Comparison of ENCODE assay signal across 8 mouse cellular contexts in genomic region chr12:54984701-54985256, GRCm38 (mm10). TPM values are rescaled to one million over a fixed set of nuclear protein-coding genes. Genes with fewer than 3 reads are reported as not detected.
DNase-seq lines count a peak whose midpoint lies in the region; ATAC-seq and TF ChIP-seq lines count a peak whose summit lies in the region.

No protein-coding gene starts in this region.

- H3K4me1 ChIP-seq in embryonic facial prominence, embryonic 15.5 days, result 0 out of 2 replicates have a peak, but pooled peaks cover 6% of the 10 kb centered on the region
- H3K4me1 ChIP-seq in heart, embryonic 13.5 days, result peaks cover 7% of the 10 kb centered on the region
- H3K4me1 ChIP-seq in kidney, postnatal 0 days (replicated peaks; ENCODE audit: insufficient read depth, low read length), result no peaks in the 10 kb centered on the region
- peaks cover 5% of the 10 kb centered on the region; the same call in 1 of the 2 replicates for H3K4me1 ChIP-seq in lung, embryonic 14.5 days (ENCODE audit: insufficient read depth)
- peaks cover 12% of the 10 kb centered on the region for H3K4me1 ChIP-seq in neural tube, embryonic 15.5 days
- peaks cover 7% of the 10 kb centered on the region for H3K4me1 ChIP-seq in thymus, adult 2 months (replicated peaks; ENCODE audit: control insufficient read depth, insufficient read depth, low read length)

- H3K9ac ChIP-seq in embryonic facial prominence, embryonic 15.5 days, result peak overlapping the region; percentile 82
- H3K9ac ChIP-seq in heart, embryonic 13.5 days, result peak overlapping the region; percentile 95
- H3K9ac ChIP-seq in kidney, postnatal 0 days (ENCODE audit: low read depth, low read length), result peak overlapping the region; percentile 81
- peak overlapping the region; percentile 91 for H3K9ac ChIP-seq in lung, embryonic 14.5 days
- peak overlapping the region; percentile 67 for H3K9ac ChIP-seq in neural tube, embryonic 15.5 days (replicated peaks)

- ATAC-seq in CD4-positive, CD25-positive, alpha-beta regulatory T cell, adult 4 months, result peak; percentile 44
- ATAC-seq in embryonic facial prominence, embryonic 15.5 days (ENCODE audit: insufficient number of reproducible peaks, low FRiP score, low TSS enrichment, low read depth), result peak; percentile 79
- ATAC-seq in heart, embryonic 13.5 days (ENCODE audit: extremely low read depth, insufficient number of reproducible peaks, low FRiP score, low TSS enrichment), result peak; percentile 68
- peak; percentile 80 for ATAC-seq in kidney, postnatal 0 days (replicated peaks; ENCODE audit: low FRiP score, low read depth)
- peak; percentile 83 for ATAC-seq in lung, embryonic 14.5 days (ENCODE audit: insufficient read depth)
- peak; percentile 81 for ATAC-seq in neural tube, embryonic 15.5 days (ENCODE audit: low FRiP score)

- H3K4me3 ChIP-seq in embryonic facial prominence, embryonic 15.5 days (replicated peaks), result peak overlapping the region; percentile 88
- peak overlapping the region; percentile 90 for H3K4me3 ChIP-seq in heart, embryonic 13.5 days
- peak overlapping the region; percentile 82 for H3K4me3 ChIP-seq in kidney, postnatal 0 days (replicated peaks; ENCODE audit: low read depth, low read length)
- H3K4me3 ChIP-seq in lung, embryonic 14.5 days (ENCODE audit: low read depth, low read length), result peak overlapping the region; percentile 87
- H3K4me3 ChIP-seq in neural tube, embryonic 15.5 days (replicated peaks), result peak overlapping the region; percentile 80
- peak overlapping the region; percentile 60 for H3K4me3 ChIP-seq in thymus, adult 2 months (ENCODE audit: control insufficient read depth, insufficient read depth, low read length)

- no peaks in the 10 kb centered on the region for H3K27me3 ChIP-seq in embryonic facial prominence, embryonic 15.5 days
- no peaks in the 10 kb centered on the region for H3K27me3 ChIP-seq in heart, embryonic 13.5 days (replicated peaks)
- H3K27me3 ChIP-seq in kidney, postnatal 0 days (ENCODE audit: insufficient read depth, low read length), result no peaks in the 10 kb centered on the region
- H3K27me3 ChIP-seq in lung, embryonic 14.5 days (ENCODE audit: insufficient read depth, low read length), result no peaks in the 10 kb centered on the region
- no peaks in the 10 kb centered on the region for H3K27me3 ChIP-seq in neural tube, embryonic 15.5 days (replicated peaks)
- H3K27me3 ChIP-seq in thymus, adult 2 months (ENCODE audit: control insufficient read depth, insufficient read depth, low read length), result no peaks in the 10 kb centered on the region

- no peaks in the 10 kb centered on the region for H3K36me3 ChIP-seq in embryonic facial prominence, embryonic 15.5 days
- H3K36me3 ChIP-seq in heart, embryonic 13.5 days, result peaks cover 9% of the 10 kb centered on the region; the same call in 1 of the 2 replicates
- no peaks in the 10 kb centered on the region for H3K36me3 ChIP-seq in kidney, postnatal 0 days (ENCODE audit: insufficient read depth, low read length)
- H3K36me3 ChIP-seq in lung, embryonic 14.5 days (ENCODE audit: insufficient read depth), result no peaks in the 10 kb centered on the region
- H3K36me3 ChIP-seq in neural tube, embryonic 15.5 days, result no peaks in the 10 kb centered on the region
- 0 out of 2 replicates have a peak, but pooled peaks cover 3% of the 10 kb centered on the region for H3K36me3 ChIP-seq in thymus, adult 2 months (ENCODE audit: control insufficient read depth, insufficient read depth, low read length)

- peak; percentile 91 for DNase-seq in adrenal gland, postnatal 14 days
- DNase-seq in kidney, postnatal 0 days (ENCODE audit: low spot score), result peak; percentile 83
- DNase-seq in lung, embryonic 14.5 days, result peak; percentile 72
- DNase-seq in thymus, adult 2 months, result peak; percentile 63

- no peak for TF ChIP-seq CTCF in kidney, postnatal 0 days (IDR thresholded peaks at IDR 0.05; ENCODE audit: low read depth)
- no peak for TF ChIP-seq CTCF in lung, embryonic 14.5 days (IDR thresholded peaks at IDR 0.05; ENCODE audit: low read depth)
- no peak for TF ChIP-seq CTCF in thymus, adult 2 months (IDR thresholded peaks at IDR 0.05; ENCODE audit: borderline replicate concordance, control insufficient read depth, extremely low read depth, insufficient read depth, low read length, poor library complexity)

- no peaks in the 10 kb centered on the region for H3K9me3 ChIP-seq in embryonic facial prominence, embryonic 15.5 days (replicated peaks)
- H3K9me3 ChIP-seq in heart, embryonic 13.5 days, result no peaks in the 10 kb centered on the region
- no peaks in the 10 kb centered on the region for H3K9me3 ChIP-seq in kidney, postnatal 0 days (replicated peaks; ENCODE audit: low read length)
- H3K9me3 ChIP-seq in lung, embryonic 14.5 days (ENCODE audit: low read depth, low read length), result no peaks in the 10 kb centered on the region
- no peaks in the 10 kb centered on the region for H3K9me3 ChIP-seq in neural tube, embryonic 15.5 days (replicated peaks)

- TF ChIP-seq POLR2A in thymus, adult 2 months (IDR thresholded peaks at IDR 0.05; ENCODE audit: control insufficient read depth, extremely low read depth, insufficient read depth, low read length, poor library complexity), result no peak

- H3K4me2 ChIP-seq in embryonic facial prominence, embryonic 15.5 days (replicated peaks), result peak overlapping the region; percentile 82
- peak overlapping the region; percentile 87 for H3K4me2 ChIP-seq in heart, embryonic 13.5 days
- H3K4me2 ChIP-seq in kidney, postnatal 0 days (ENCODE audit: low read length), result peak overlapping the region; percentile 92
- H3K4me2 ChIP-seq in lung, embryonic 14.5 days, result peak overlapping the region; percentile 87
- peak overlapping the region; percentile 95 for H3K4me2 ChIP-seq in neural tube, embryonic 15.5 days

- H3K27ac ChIP-seq in embryonic facial prominence, embryonic 15.5 days (replicated peaks), result peak overlapping the region; percentile 89
- H3K27ac ChIP-seq in heart, embryonic 13.5 days (replicated peaks), result peak overlapping the region; percentile 91
- peak overlapping the region; percentile 90 for H3K27ac ChIP-seq in kidney, postnatal 0 days
- H3K27ac ChIP-seq in lung, embryonic 14.5 days (ENCODE audit: low read depth), result peak overlapping the region; percentile 93
- H3K27ac ChIP-seq in neural tube, embryonic 15.5 days (replicated peaks), result peak overlapping the region; percentile 82
- H3K27ac ChIP-seq in thymus, adult 2 months (ENCODE audit: control insufficient read depth, insufficient read depth, low read length), result peak overlapping the region; percentile 0; the same call in 1 of the 2 replicates

- WGBS in embryonic facial prominence, embryonic 15.5 days, result 1% methylated on average over 42 of the region's 42 CpGs
- under 1% methylated on average over 42 of the region's 42 CpGs for WGBS in heart, embryonic 13.5 days
- under 1% methylated on average over 42 of the region's 42 CpGs for WGBS in kidney, postnatal 0 days
- under 1% methylated on average over 42 of the region's 42 CpGs for WGBS in lung, embryonic 14.5 days
- WGBS in neural tube, embryonic 15.5 days, result under 1% methylated on average over 42 of the region's 42 CpGs
- 2% methylated on average over 42 of the region's 42 CpGs for WGBS in thymus, adult 2 months

RNA-seq across cellular contexts. Expression of gene Gm20403, which starts 1.6 kb away (rescaled TPM):
- polyA plus RNA-seq in CD4-positive, CD25-positive, alpha-beta regulatory T cell, adult 4 months (2017; shearing (Covaris generic)), result not detected
- total RNA-seq in adrenal gland, postnatal 14 days (2021), result not detected in 2 replicates
- polyA plus RNA-seq in embryonic facial prominence, embryonic 15.5 days (2015; fragmentation: Nextera tagmentation; extraction: Ambion mirVana), result not detected in 2 replicates
- polyA plus RNA-seq in heart, embryonic 13.5 days (2015; fragmentation: Nextera tagmentation; extraction: Ambion mirVana), result not detected in 2 replicates
- not detected in 2 replicates for polyA plus RNA-seq in kidney, postnatal 0 days (2015; fragmentation: Nextera tagmentation; extraction: Ambion mirVana)
- polyA plus RNA-seq in lung, embryonic 14.5 days (2014; fragmentation: Nextera tagmentation; extraction: Ambion mirVana), result not detected in 2 replicates
- not detected in 2 replicates for polyA plus RNA-seq in neural tube, embryonic 15.5 days (2015; fragmentation: Nextera tagmentation; extraction: Ambion mirVana)
- polyA plus RNA-seq in thymus, adult 2 months (2012; rRNA removed), result not detected in 2 replicates

RNA-seq across cellular contexts. Expression of gene Baz1a, which starts 29.4 kb away (rescaled TPM):
- polyA plus RNA-seq in CD4-positive, CD25-positive, alpha-beta regulatory T cell, adult 4 months (2017; shearing (Covaris generic)), result 10 to 100 TPM; 25.3 to 26.2 TPM
- 26.6 and 32.4 TPM in 2 replicates for total RNA-seq in adrenal gland, postnatal 14 days (2021)
- polyA plus RNA-seq in embryonic facial prominence, embryonic 15.5 days (2015; fragmentation: Nextera tagmentation; extraction: Ambion mirVana), result 25.2 and 26.7 TPM in 2 replicates
- polyA plus RNA-seq in heart, embryonic 13.5 days (2015; fragmentation: Nextera tagmentation; extraction: Ambion mirVana), result 12.8 and 15.8 TPM in 2 replicates
- polyA plus RNA-seq in kidney, postnatal 0 days (2015; fragmentation: Nextera tagmentation; extraction: Ambion mirVana), result 13.5 and 15.5 TPM in 2 replicates
- 23.9 and 26.3 TPM in 2 replicates for polyA plus RNA-seq in lung, embryonic 14.5 days (2014; fragmentation: Nextera tagmentation; extraction: Ambion mirVana)
- polyA plus RNA-seq in neural tube, embryonic 15.5 days (2015; fragmentation: Nextera tagmentation; extraction: Ambion mirVana), result 2.7 and 12.3 TPM in 2 replicates
- 9.6 and 11.0 TPM in 2 replicates for polyA plus RNA-seq in thymus, adult 2 months (2012; rRNA removed)

Comparison
In these comparisons a context has a peak if more than half of its experiments do, and no peak if none do; other contexts are left out.
1. Peak in every context shown above with its lines: DNase-seq, ATAC-seq, H3K4me3 ChIP-seq and H3K27ac ChIP-seq.
2. H3K27ac ChIP-seq: peak in every context shown above with its lines; median percentile 93 in lung, embryonic 14.5 days; 91 in heart, embryonic 13.5 days; 90 in kidney, postnatal 0 days; 89 in embryonic facial prominence, embryonic 15.5 days; 82 in neural tube, embryonic 15.5 days; 0 in thymus, adult 2 months.